Mouse (Mus musculus): Measurements from ENCODE around the gene Zscan12.

The Zscan12 gene

GRCm38 (mm10) chr13:21402848-21403247 lies 40.2 kb downstream of the Zscan12 start:
- no peak for DNase-seq

DNA sequence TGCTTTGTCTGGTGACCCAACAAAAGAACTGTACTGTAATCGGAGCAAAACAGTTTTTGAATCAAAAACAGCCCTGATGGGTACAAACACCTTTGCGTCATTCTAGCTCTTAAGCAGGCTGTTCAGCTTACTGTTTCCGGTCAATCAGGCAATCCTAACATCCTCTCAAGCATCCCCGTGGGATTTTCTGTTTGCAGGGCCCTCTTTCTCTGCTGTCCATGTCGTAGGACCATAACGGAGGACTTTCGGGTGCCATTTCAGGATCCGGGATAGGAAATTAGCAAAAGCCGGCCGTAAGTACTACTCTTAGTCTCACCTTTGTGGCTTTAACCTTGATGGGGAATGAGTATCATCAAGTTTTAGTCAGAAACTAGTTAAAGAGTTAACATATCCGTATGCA lies 44.7 kb downstream of the Zscan12 start:
- DNase-seq, result no peak

DNA sequence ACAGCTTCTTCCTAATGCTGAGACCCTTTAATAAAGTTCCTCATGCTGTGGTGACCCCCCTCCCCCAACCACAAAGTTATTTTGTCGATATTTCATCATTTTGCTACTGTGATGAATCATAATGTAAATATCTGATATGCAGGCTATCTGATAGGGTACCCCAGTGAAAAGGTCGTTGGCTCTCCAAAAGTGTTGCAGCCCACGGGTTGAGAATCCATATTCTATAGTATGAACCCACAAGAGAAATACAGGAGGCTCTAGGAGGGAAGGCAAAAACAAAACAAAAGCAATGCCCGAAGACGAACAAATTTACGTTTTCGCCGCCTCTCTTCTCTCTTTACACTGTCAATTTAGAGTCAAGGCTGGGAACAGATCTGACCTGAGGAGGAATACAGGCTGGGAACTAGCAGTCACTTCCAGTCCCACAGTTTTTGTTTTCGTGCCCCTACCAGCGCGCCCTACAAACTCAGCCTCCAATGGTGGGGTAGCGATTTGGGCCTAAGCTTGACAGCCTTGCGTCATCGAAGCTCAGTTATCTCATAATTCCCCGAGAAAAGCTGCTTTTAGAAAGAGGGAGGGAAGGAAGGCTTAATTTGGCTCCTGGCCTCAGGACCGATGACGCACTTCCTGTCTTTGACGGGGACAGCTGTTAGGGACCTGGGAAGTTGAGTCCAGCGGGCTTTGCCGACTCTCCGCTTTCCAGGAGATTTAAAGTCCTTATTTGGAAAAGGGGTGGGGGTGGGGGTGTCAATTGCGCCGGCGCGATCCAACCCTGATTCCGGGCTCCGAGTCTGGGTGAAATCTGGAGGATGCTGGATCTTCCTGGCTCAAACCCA lies 45.6 kb downstream of the Zscan12 start:
- peak; percentile 17 to 36 for DNase-seq

DNA sequence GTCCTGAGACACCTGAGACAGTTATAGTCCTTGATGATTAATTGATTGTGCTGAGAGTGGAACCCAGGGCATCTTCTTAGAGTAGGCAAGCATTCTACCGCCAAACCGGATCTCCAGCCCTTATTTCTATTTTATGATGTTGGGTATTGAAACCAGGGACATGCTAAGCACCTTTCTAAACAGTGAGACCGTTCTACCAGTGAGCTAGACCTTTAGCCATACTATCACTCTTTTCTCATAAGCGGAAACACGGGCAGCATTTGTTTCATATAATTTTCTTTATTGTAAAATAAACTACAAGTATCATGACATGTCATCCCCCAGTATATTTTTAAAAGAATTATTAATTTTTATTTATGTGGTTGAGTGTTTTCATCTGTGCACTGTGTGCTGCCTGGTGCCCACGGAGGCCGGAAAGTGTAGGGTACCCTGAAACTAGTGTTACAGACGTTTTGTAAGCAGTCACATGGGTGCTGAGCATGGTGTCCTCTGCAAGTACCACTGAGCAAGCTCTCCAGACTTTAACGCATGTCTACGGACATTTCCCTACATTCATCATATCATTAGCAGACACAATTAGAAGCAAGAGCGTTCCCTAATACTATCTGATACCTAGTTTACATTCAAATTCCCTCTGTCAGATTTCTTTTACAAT lies 46.3 kb downstream of the Zscan12 start:
- no peak for DNase-seq

DNA sequence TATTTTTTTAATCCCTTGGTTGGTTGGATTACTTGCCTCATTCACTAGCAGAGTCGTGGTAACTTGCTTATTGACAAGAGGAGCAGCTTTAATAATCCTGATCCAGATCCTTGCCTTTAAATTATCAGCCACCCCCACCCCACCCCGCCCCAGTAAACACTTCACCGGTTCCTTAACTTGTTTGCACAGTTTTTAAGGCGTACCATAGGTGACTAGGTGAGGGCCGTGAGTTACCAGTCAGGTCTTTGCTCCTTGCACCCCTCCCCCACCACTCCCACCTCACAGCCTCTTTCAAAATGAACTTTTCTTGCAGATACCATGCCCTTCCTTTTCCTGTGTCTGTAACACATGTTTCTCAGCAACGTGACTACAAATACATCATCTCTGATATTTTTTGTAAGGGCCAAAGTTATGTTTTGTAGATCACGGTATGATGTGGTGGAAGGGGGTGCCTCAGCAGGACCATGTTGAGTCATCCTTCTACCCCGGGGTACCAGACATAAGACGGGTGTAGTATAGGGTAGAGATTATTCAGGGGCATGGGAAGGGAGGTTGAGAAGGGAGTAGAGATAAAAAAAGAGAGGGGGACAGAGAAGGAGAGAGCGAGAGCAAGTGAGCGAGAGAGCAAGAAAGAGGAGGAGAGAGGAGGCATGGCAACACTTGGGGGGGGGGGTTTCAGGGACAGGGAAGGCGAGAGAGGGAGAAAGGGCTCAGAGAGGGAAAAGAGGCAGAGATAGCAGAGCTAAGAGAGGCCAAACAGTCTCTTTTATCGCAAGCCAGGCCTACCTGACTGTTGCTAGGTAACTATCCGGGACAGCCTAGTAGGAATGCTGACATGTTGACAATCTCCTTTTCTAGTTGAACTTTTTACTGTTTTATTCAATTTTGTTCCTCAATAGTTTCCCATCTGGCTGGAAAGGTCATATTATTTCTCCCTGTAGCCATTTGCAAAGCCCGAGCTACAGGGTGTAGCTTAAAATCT lies 51.9 kb downstream of the Zscan12 start:
- no peak for DNase-seq

DNA sequence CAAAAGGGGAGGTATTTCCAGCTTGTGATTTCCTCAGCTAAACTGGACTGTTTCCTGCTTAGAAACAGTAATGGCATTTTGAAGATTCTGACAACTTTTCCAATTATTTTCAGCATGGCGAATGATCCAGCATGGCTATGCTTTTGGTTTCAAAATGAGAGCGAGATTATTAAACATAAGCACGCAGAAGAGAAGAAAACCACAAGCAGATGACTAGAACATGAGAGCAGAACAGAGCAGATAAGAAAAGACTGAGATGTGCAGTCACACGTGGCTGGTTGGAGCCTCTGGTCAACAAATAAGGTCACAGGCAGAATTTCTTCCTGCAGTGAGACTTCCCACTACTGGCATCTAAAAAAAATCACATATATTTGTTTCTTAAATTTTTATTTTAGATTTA lies 52.6 kb downstream of the Zscan12 start:
- DNase-seq, result no peak

GRCm38 (mm10) chr13:21415750-21416149 lies 53.1 kb downstream of the Zscan12 start:
- no peak for DNase-seq

DNA sequence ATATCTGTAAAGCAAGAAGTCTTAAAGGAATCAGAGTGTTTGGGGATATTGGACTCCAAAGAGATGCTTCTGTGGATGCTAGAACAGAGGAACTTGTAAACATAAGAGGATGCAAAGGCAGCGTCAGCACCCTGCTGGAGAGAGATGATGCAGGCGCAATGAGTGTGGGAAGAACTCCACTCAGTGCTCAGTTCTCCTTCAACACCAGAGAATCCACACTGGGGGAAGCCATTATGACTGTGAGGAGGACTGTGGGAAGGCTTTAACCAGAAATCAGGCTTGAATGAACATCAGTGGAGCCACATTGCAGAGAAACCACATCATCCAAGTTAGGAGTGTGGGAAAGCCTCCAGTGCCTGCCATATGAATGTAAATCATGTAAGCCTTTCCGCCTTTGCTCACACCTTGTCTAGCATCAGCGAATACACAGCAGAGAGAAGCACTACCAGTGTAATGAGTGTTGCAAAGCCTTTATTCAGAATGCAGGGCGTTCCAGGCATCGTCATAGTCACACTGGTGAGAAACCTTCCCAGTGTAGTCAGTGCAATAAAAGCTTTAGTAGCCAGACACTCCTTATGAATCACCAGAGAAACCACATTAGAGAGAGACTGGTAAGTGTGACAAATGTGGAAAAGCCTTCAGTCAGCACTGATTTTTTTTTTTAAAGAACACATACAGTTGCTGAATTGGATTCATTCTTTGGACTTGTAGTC lies 54.8 kb downstream of the Zscan12 start:
- DNase-seq, result no peak

DNA sequence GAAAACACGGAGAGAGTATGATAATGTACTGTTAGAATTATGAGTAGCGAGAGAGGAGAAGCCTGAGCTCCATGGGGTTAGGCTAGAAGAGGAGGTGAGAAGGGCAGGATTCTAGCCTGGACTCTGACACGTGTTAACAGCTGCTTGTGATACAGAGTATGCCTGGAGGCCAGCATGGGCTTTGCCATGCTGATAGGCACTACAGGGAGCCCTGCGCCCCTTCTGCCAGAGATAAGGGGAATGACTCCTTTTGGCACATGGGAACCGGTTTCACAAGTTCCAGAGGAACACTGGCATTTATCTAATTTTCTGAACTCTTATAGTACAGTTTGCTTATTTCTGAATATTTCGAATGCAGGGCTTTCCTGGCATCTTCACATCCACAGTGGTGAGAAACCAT lies 56.2 kb downstream of the Zscan12 start:
- no peak for DNase-seq

Data from thymus, adult 18-20 months (tissue).